Mouse (Mus musculus) forebrain, embryonic 11.5 days (tissue): ENCODE measurements at regions not wholly inside any gene's neighbourhood (a gene's known extent, or its start where the extent isn't known, plus 50 kb on each side); places are given as distances from the start of the nearest gene placed in this dataset.

Experiments used
- ATAC-seq: fragments of 200-750 bp; cut with Nextera tagmentation; replicated peaks from 2 replicates; pipeline ENCODE4 v1.8.0; 2017; ENCODE audit warnings: moderate TSS enrichment; ENCODE audit not compliant: low FRiP score
- DNase-seq: peaks from one replicate; pipeline ENCODE4 v3.0.0-alpha.2; 2017; ENCODE audit warnings: low spot score
- H3K27ac ChIP-seq: fragments of 300-500 bp; sonication (generic); 2 replicates; pipeline ENCODE4 v1.5.1; 2014; ENCODE audit warnings: low read depth, low read length
- H3K27me3 ChIP-seq: fragments of 300-500 bp; sonication (generic); 2 replicates; pipeline ENCODE4 v1.6.1; 2014; ENCODE audit warnings: mild to moderate bottlenecking, low read length, mixed read lengths; ENCODE audit not compliant: control insufficient read depth, insufficient read depth
- H3K36me3 ChIP-seq: fragments of 300-500 bp; sonication (generic); 2 replicates; pipeline ENCODE4 v1.6.1; 2014; ENCODE audit warnings: mild to moderate bottlenecking, low read length, moderate library complexity, mixed read lengths; ENCODE audit not compliant: control insufficient read depth, insufficient read depth
- H3K4me1 ChIP-seq: fragments of 300-500 bp; sonication (generic); replicated peaks from 2 replicates; pipeline ENCODE4 v1.6.1; 2014; ENCODE audit warnings: low read length, mixed read lengths; ENCODE audit not compliant: control insufficient read depth, insufficient read depth
- H3K4me2 ChIP-seq: fragments of 300-500 bp; sonication (generic); 2 replicates; pipeline ENCODE4 v1.6.1; 2014; ENCODE audit warnings: low read depth, mild to moderate bottlenecking, low read length, moderate library complexity, mixed read lengths; ENCODE audit not compliant: severe bottlenecking
- H3K4me3 ChIP-seq: fragments of 300-500 bp; sonication (generic); 2 replicates; pipeline ENCODE4 v1.5.1; 2014; ENCODE audit warnings: low read depth, low read length
- H3K9ac ChIP-seq: fragments of 300-500 bp; sonication (generic); 2 replicates; pipeline ENCODE4 v1.6.1; 2014; ENCODE audit warnings: low read length
- H3K9me3 ChIP-seq: fragments of 300-500 bp; sonication (generic); 2 replicates; pipeline ENCODE4 v1.6.1; 2016; ENCODE audit warnings: low read length, mixed read lengths; ENCODE audit not compliant: control insufficient read depth
- WGBS: fragments of 180-500 bp; shearing (Covaris S2); extraction: QIAGEN DNeasy Blood & Tissue Kit; methylation state at CpG from one replicate; pipeline ENCODE4 v1.1.7; 2014; 5-methylcytosine and 5-hydroxymethylcytosine counted together

DNA sequence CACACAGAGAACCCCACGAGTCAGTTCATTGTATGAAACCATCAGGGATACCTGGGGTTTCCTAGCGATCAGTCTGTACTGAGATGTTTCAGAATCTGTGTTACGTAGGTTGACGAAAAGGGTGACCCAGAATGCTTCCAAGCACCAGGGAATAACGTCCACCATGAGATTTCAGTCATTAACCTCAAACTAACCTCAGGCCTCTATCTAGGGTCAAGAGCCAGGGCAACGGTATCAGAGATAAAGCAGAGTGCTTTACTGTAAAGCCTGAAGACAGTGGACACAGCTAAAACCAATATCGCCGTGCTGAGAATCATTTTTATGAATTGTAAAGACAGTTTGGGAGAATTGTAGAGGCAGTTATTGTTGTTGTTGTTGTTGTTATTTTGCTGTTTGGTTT lies 52.9 kb upstream of the Errfi1 start:
- Histone ChIP-seq H3K27me3 (no peaks in the 10 kb centered on the region), H3K9ac (no peak overlapping the region), H3K36me3 (no peaks in the 10 kb centered on the region), H3K4me1 (no peaks in the 10 kb centered on the region), H3K4me2 (no peak overlapping the region), H3K9me3 (no peaks in the 10 kb centered on the region), H3K4me3 (no peak overlapping the region), H3K27ac (no peak overlapping the region)
- DNase-seq: no peak
- no peak for ATAC-seq
- 92% methylated on average over 8 of the region's 8 CpGs for WGBS

DNA sequence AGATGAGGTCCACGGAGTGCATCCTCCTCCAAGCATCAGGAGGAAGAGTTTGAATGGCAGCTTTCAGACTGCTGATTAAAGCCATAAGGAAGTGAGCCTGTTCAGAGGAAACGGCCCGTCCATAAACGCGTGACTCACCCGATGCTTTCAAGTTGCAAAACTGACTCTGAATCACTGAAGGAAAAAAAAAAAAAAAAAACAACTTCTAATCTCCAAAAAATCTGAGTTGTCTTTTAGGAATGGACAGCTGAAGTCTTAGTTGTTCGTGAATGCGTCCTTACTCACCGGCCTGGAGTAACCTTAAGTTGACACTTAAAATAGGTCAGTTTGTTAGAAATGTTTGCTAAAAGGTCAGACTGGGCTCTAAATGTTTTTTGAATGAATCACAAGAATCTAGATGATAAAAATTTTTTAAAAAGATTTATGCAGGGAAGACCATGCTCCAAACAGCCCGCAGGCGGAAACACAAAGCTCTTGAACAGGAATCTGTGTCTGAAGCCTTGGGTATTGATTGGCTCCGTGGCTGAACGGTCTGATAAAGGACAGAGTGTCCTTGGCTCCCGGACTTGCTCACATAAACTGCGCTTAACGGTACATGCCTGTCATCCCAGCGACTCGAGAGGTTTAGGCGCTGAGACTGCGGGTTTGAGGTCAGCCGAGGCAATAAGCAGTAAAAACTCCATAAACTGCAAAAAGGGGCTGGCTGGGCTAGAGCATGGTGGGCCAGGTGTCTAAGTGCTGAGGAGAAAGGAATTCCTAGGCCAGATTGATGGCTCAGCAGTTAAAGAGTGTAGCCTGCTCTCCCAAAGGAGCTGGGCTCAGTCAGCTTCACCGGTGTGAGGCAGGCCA lies 53.9 kb upstream of the Errfi1 start:
- no peak overlapping the region for H3K4me2 ChIP-seq
- no peak for DNase-seq
- no peak for ATAC-seq
- no peaks in the 10 kb centered on the region for H3K27me3 ChIP-seq
- 79% methylated on average over 22 of the region's 22 CpGs for WGBS
- H3K9ac ChIP-seq: no peak overlapping the region
- H3K36me3 ChIP-seq: no peaks in the 10 kb centered on the region
- no peak overlapping the region for H3K27ac ChIP-seq
- no peaks in the 10 kb centered on the region for H3K9me3 ChIP-seq
- no peak overlapping the region for H3K4me3 ChIP-seq
- H3K4me1 ChIP-seq: no peaks in the 10 kb centered on the region

DNA sequence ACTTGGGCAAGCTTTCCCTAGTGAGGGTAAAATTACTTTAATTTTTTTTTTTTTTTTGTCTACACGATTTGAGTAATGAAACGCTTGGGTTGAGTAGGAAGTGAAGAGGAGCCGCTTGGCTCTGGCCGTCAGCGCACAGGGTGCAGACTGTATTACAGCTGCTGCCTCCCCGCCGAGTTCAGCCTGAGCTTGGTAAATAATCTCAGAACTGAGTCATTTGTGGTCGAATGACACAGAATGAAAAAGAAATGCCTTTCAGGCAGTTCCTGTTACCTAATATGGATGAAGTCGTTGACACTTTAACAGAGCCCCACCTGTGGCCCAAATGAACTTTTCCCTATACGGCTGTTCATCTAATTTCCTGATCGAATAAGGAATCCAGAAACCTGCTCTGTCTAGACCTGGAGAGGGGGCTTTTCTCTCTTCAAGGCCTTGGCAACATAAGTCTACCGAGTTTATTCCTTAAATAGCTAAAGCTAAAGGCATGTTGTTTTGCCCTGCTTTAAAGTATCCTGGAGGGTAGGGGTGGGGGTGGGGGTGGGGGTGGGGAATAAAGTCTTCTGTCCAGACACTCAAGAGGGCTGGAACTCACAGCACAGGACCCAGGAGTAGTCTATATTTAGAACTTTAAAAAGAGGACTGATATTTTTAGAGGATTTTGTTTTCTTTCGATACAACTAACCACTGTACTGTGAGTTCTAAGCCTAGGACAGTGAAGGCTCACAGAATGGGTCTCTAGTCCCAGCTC lies 54.8 kb upstream of the Errfi1 start:
- Histone ChIP-seq H3K4me3 (no peak overlapping the region), H3K27ac (no peak overlapping the region), H3K4me2 (no peak overlapping the region), H3K9ac (no peak overlapping the region), H3K4me1 (peaks cover 3% of the 10 kb centered on the region; the same call in 1 of the 2 replicates), H3K36me3 (no peaks in the 10 kb centered on the region), H3K9me3 (no peaks in the 10 kb centered on the region), H3K27me3 (no peaks in the 10 kb centered on the region)
- 55% methylated on average over 13 of the region's 13 CpGs for WGBS
- DNase-seq (no peak), ATAC-seq (no peak)

DNA sequence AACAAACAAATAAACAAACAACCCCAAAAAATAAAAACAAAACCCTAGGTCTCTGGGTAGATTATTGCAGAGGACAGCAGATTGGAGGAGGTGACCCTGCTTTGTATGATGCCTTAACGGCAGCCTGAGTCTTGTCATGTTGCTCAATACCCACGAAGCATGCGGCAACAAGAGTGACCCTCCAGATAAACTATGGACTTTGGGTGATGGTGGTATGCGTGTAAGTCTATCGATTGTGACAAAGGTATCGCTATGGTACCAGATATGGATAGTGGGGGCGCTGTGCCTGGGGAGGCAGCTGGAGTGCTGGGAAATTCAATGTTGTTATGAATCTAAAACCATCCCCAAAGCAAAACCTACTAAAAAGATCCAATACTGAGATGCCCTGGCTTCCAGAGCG lies 55.4 kb upstream of the Errfi1 start:
- DNase-seq (no peak), ATAC-seq (no peak)
- Histone ChIP-seq H3K4me3 (no peak overlapping the region), H3K27ac (no peak overlapping the region), H3K27me3 (no peaks in the 10 kb centered on the region), H3K9me3 (no peaks in the 10 kb centered on the region), H3K4me1 (peaks cover 3% of the 10 kb centered on the region; the same call in 1 of the 2 replicates), H3K4me2 (no peak overlapping the region), H3K36me3 (no peaks in the 10 kb centered on the region), H3K9ac (no peak overlapping the region)
- WGBS: 96% methylated on average over 8 of the region's 8 CpGs

DNA sequence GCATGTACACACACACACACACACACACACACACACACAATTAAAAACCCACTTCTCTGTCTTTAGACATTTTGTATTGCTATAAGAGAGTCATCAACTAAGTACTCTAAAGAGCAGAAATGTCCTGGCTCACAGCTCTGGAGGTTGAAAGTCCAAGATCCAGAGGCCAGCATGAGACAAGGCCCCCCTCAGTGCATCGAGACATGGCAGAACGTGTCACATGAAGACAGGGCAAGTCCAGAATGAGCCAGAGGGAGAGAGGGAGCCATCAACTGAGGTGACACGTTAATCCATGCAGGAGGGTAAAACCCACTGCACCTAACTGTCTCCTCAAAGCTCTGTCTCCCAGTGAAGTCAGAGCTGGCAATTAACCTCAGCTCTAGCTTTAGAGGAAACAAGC lies 56.7 kb upstream of the Errfi1 start:
- Histone ChIP-seq H3K9ac (no peak overlapping the region), H3K36me3 (no peaks in the 10 kb centered on the region), H3K9me3 (no peaks in the 10 kb centered on the region), H3K4me3 (no peak overlapping the region), H3K27me3 (no peaks in the 10 kb centered on the region), H3K4me2 (no peak overlapping the region), H3K27ac (no peak overlapping the region), H3K4me1 (peaks cover 3% of the 10 kb centered on the region; the same call in 1 of the 2 replicates)
- DNase-seq: no peak
- no peak for ATAC-seq
- 91% methylated on average over 3 of the region's 3 CpGs for WGBS

DNA sequence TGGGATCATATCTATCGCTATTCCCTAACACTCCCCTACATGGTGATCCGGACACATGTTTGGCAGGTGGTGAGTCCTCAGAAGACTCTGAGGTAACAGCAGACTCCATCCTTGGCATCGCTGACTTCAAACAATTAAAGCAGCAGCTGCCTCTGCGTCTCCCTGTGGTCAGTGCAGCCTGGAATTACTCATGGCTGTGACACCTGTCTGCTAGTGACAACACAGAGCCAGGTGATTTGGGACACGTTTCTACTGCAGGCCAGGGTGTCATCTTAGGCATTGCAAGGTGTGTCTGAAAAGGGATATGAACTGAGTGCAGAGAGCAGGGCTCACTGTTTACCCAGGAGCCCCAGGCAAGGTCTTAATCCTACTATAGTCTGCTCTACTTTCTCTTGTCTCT lies 58.8 kb upstream of the Errfi1 start:
- Histone ChIP-seq H3K4me3 (no peak overlapping the region), H3K4me1 (peaks cover 3% of the 10 kb centered on the region; the same call in 1 of the 2 replicates), H3K4me2 (no peak overlapping the region), H3K27ac (no peak overlapping the region), H3K9me3 (no peaks in the 10 kb centered on the region), H3K36me3 (no peaks in the 10 kb centered on the region), H3K27me3 (no peaks in the 10 kb centered on the region), H3K9ac (no peak overlapping the region)
- no peak for DNase-seq
- ATAC-seq: no peak
- 39% methylated on average over 5 of the region's 5 CpGs for WGBS

DNA sequence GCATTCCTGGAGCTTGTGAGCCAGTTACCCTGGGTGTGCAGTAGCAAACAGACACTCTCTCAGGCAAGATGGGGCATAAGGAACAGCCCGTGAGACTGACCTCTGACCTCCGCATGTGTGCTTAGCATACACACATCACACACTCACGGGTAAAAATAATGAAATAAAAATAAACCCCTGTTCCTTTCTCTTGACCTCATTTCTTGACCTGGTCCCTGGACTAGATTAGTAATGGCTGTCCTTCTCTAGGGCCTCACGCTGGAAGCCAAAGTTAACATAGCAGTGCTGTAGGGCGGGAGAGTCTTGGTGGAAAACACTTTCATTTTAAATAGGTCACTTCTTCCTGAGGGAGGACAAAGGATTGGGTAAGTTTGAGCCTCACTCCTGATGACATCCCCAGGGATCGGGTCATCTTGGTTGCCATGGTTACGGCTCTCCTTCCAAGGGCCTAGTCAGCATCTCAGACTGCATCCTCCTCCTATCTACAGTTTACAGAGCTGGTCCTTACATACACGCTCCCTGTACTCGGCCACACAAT lies 59.4 kb upstream of the Errfi1 start:
- H3K4me2 ChIP-seq: no peak overlapping the region
- no peaks in the 10 kb centered on the region for H3K27me3 ChIP-seq
- H3K4me3 ChIP-seq: no peak overlapping the region
- H3K27ac ChIP-seq: no peak overlapping the region
- H3K36me3 ChIP-seq: no peaks in the 10 kb centered on the region
- 45% methylated on average over 9 of the region's 9 CpGs for WGBS
- H3K4me1 ChIP-seq: peaks cover 3% of the 10 kb centered on the region; the same call in 1 of the 2 replicates
- H3K9me3 ChIP-seq: no peaks in the 10 kb centered on the region
- no peak overlapping the region for H3K9ac ChIP-seq
- DNase-seq (no peak), ATAC-seq (0 out of 2 replicates have a peak, but pooled peaks have one; percentile 21)

DNA sequence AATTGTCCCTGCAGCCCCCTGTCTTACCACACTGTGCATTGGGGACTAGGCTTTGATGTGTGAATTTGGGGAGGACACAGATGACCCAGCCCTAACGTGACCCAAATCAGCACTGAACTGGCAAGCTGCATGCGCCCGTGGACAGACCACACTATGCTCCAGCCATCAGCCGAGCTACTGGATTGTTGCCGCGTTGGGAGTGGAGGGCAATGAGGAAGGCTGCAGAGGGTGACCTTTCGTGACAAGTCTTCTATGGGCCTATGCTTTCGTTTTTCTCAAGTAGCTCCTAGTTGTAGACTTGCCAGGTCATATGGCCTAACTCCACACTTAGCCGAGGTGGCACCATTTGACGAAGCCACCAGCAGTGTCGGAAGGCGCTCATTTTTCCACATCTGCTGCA lies 60.6 kb upstream of the Errfi1 start:
- ATAC-seq (no peak), DNase-seq (no peak)
- no peak overlapping the region for H3K9ac ChIP-seq
- H3K27ac ChIP-seq: no peak overlapping the region
- WGBS: 85% methylated on average over 12 of the region's 12 CpGs
- H3K4me3 ChIP-seq: no peak overlapping the region
- H3K4me1 ChIP-seq: peaks cover 3% of the 10 kb centered on the region; the same call in 1 of the 2 replicates
- no peaks in the 10 kb centered on the region for H3K36me3 ChIP-seq
- H3K9me3 ChIP-seq: no peaks in the 10 kb centered on the region
- no peaks in the 10 kb centered on the region for H3K27me3 ChIP-seq
- no peak overlapping the region for H3K4me2 ChIP-seq
